Mouse (Mus musculus): ENCODE results near the gene Misp. TPM values are rescaled to one million over a fixed set of nuclear protein-coding genes. Genes with fewer than 3 reads are reported as not detected.

Gene Misp
- polyA plus RNA-seq, 1 experiment: 347 TPM

DNA sequence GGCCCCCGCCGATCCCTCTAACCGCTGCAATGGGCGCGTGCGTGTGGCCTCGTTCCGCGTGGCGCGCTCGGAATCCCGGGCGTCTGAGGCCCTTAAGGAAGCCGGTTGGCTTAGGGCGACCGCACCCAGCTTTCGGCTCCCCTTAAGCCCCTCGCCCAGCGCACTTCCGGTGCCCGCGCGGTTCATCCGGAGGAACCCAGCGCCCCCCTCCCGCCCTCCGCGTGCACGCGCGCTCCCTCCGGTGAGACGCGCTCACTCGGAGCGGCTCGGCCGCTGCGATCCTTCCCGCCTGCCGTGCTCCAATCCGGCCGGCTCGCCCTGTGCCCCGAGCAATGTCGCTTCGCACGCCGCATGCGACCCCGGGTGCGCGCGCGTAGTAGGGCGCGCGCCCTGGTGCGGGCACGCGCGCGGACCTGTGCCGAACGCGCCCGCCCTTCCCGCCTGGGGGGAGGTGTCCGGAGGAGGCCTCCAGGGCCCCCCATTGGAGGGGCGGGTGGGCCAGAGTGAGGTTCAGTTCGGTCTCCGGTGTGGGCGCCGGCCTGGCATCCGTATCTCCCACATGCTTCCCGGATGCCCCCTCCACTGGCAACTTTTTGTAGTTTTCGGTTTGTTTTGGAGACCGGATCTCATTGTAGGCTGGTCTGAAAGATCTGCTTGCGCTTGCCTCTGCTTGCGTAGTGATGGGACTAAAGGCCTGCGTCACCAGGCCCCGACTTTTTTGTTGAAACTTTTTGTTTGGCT is 34.2 kb downstream of the Misp start:
- H3K27me3 ChIP-seq (ENCODE audit: control insufficient read depth, insufficient read depth, low read length): no peaks in the 10 kb centered on the region
- peak overlapping the region; percentile 98 for H3K27ac ChIP-seq (ENCODE audit: insufficient read depth, low read depth, low read length)
- peaks cover 55% of the 10 kb centered on the region for H3K4me1 ChIP-seq (ENCODE audit: control insufficient read depth, insufficient read depth, insufficient read length, low read length)
- H3K36me3 ChIP-seq (ENCODE audit: control insufficient read depth, insufficient read depth, low read length): peaks cover 35% of the 10 kb centered on the region
- H3K4me3 ChIP-seq (ENCODE audit: low read depth, low read length): peak overlapping the region; percentile 84
- under 1% methylated on average over 82 of the region's 83 CpGs for WGBS
- TF ChIP-seq CTCF (IDR thresholded peaks at IDR 0.05; ENCODE audit: extremely low read depth, insufficient read length, insufficient replicate concordance, low read depth, low read length): no peak
- TF ChIP-seq POLR2A (IDR thresholded peaks at IDR 0.05; ENCODE audit: low read depth, low read length): no peak

DNA sequence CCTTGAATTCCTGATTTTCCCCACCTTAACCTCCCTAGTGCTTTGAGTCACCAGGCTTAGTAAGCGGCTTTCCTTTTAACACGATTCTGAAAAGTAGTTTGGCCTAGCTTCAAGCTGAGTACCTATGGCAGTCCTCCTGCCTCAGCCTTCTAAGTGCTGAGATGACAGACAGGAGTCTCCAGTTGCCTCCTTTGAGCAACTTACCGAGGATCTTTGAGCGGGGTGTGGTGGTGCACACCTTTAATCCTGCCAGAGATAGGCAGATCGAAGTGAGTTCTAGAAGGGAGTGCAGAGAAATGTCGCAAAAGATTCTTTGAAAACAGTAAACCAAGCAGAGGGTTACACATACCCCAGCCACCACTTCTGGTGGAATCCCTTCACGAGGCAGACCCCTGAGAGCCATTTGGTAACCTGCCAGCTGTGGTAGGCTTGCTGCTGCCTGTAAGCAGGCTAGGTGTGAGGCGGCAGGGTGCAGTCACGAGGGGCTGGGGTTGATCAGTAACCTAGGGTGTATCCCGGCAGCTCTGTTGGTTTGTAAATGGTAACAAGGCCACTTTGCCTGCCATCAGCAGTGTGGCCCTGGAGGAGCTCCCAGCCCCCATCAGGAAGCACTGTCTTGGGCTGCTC is 34.9 kb downstream of the Misp start:
- H3K4me1 ChIP-seq (ENCODE audit: control insufficient read depth, insufficient read depth, insufficient read length, low read length): peaks cover 51% of the 10 kb centered on the region

DNA sequence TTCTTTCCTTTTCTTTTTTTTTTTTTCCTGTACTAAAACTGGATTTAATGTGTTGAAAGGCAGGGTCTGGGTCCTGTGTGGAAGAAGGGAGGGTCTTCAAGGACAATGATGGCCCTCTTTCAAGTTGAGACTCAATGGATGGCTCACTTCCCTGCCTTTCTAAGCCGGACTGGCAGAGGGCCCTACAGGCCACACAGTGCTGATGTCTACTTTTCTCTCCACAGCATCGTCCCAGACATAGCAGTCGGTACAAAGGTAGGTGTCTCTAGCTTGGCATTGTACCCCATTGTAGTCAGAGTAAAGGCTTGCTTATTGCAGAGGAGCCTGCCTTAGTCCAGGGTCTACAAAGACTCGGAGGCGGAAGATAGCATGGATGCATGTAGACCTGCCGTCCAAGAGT is 35.5 kb downstream of the Misp start:
- 7% methylated on average over 6 of the region's 6 CpGs for WGBS
- TF ChIP-seq CTCF (IDR thresholded peaks at IDR 0.05; ENCODE audit: extremely low read depth, insufficient read length, insufficient replicate concordance, low read depth, low read length): no peak
- no peak for TF ChIP-seq POLR2A (IDR thresholded peaks at IDR 0.05; ENCODE audit: low read depth, low read length)
- H3K27ac ChIP-seq (ENCODE audit: insufficient read depth, low read depth, low read length): peak overlapping the region; percentile 98
- peaks cover 48% of the 10 kb centered on the region for H3K36me3 ChIP-seq (ENCODE audit: control insufficient read depth, insufficient read depth, low read length)
- peaks cover 51% of the 10 kb centered on the region for H3K4me1 ChIP-seq (ENCODE audit: control insufficient read depth, insufficient read depth, insufficient read length, low read length)
- no peaks in the 10 kb centered on the region for H3K27me3 ChIP-seq (ENCODE audit: control insufficient read depth, insufficient read depth, low read length)
- H3K4me3 ChIP-seq (ENCODE audit: low read depth, low read length): peak overlapping the region; percentile 84

More for the DNA sequence above, 34.9 kb downstream of the Misp start:
- TF ChIP-seq CTCF (IDR thresholded peaks at IDR 0.05; ENCODE audit: extremely low read depth, insufficient read length, insufficient replicate concordance, low read depth, low read length) (no peak), POLR2A (IDR thresholded peaks at IDR 0.05; ENCODE audit: low read depth, low read length) (peak; percentile 70; the same call in 1 of the 2 replicates)
- Histone ChIP-seq H3K4me3 (ENCODE audit: low read depth, low read length) (peak overlapping the region; percentile 84), H3K27ac (ENCODE audit: insufficient read depth, low read depth, low read length) (peak overlapping the region; percentile 98), H3K27me3 (ENCODE audit: control insufficient read depth, insufficient read depth, low read length) (no peaks in the 10 kb centered on the region), H3K36me3 (ENCODE audit: control insufficient read depth, insufficient read depth, low read length) (peaks cover 42% of the 10 kb centered on the region)
- WGBS: under 1% methylated on average over 10 of the region's 10 CpGs

DNA sequence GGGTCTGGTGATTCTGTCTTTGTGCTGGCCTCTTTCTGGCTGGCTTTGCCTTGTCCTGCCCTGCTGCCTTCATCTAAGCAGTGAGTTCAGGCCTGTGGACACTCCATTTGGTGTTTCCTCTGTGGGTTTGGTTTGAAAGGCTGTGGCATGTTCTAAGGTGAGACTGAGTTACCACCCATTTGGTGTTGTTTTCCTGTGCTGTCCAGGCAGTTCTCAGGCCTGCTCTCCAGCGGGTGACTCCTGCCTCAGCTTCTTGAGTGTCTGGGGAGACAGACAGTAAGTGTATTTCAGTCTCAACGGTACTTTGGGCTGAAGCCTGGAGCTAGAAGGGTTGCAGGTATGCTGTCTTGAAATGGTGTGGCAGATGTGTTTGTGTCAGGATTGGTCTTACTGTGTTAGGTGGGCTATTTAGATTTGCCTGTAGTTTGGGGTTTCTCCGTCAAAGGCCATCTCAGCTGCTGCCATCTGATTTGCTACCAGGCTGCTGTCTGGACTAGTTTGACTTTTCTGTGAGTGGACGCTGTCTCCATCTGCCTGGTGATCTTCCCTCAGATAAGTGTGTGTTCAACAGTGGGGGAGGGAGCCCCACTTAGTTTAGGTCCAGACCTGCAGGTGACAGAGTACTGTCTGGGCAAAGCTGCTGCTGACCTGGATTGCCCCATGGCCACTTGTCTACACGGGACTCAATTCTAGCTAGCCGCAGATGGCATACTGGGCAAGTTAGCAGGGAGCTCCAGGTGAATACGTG is 36.1 kb downstream of the Misp start:
- Histone ChIP-seq H3K27me3 (ENCODE audit: control insufficient read depth, insufficient read depth, low read length) (no peaks in the 10 kb centered on the region), H3K27ac (ENCODE audit: insufficient read depth, low read depth, low read length) (peak overlapping the region; percentile 98), H3K4me1 (ENCODE audit: control insufficient read depth, insufficient read depth, insufficient read length, low read length) (peaks cover 46% of the 10 kb centered on the region), H3K36me3 (ENCODE audit: control insufficient read depth, insufficient read depth, low read length) (peaks cover 54% of the 10 kb centered on the region), H3K4me3 (ENCODE audit: low read depth, low read length) (peak overlapping the region; percentile 84)
- WGBS: 3% methylated on average over 7 of the region's 7 CpGs
- TF ChIP-seq CTCF (IDR thresholded peaks at IDR 0.05; ENCODE audit: extremely low read depth, insufficient read length, insufficient replicate concordance, low read depth, low read length) (no peak), POLR2A (IDR thresholded peaks at IDR 0.05; ENCODE audit: low read depth, low read length) (no peak)

DNA sequence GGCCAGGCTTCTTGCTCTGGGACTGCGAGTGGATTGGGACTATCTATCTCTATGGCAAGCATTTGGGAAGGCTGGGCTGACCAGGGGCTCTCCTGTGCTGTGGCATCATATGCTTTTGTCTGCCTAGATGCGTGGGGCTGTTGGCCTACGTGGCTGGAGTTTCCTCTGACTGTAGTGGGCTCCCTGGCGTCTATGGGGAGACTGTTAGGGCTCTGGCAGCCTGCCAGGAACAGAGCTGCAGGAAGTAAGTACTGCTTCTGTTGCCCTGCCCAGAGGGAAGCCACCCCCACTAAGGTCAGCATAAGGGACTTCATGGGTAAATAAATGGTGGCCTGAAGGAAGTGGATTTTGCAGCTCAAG is 36.6 kb downstream of the Misp start:
- Histone ChIP-seq H3K4me1 (ENCODE audit: control insufficient read depth, insufficient read depth, insufficient read length, low read length) (peaks cover 41% of the 10 kb centered on the region), H3K36me3 (ENCODE audit: control insufficient read depth, insufficient read depth, low read length) (peaks cover 60% of the 10 kb centered on the region)
- WGBS: under 1% methylated on average over 4 of the region's 4 CpGs

DNA sequence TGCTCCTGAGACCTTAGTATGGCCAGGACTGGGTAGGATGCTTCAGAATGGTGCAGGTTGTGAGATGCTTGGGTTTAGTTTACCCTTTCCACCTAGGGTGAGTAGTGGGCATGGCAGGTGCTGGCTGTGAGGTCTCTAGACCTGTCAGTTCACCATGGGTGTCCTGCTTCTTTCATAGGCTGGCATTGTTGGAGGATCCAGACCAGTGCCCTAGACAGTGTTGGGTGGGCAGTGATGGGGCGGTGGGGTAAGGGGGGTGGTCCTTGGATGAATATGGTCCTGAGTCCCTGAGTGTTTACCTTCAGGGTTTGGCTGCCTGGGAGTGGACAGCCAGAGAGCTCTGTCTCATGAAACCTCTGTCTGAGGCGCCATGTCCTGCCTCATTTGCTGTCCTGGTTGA is 37.1 kb downstream of the Misp start:
- Histone ChIP-seq H3K27me3 (ENCODE audit: control insufficient read depth, insufficient read depth, low read length) (no peaks in the 10 kb centered on the region), H3K27ac (ENCODE audit: insufficient read depth, low read depth, low read length) (no peak overlapping the region), H3K36me3 (ENCODE audit: control insufficient read depth, insufficient read depth, low read length) (peaks cover 65% of the 10 kb centered on the region), H3K4me3 (ENCODE audit: low read depth, low read length) (peak overlapping the region; percentile 84; the same call in 1 of the 2 replicates), H3K4me1 (ENCODE audit: control insufficient read depth, insufficient read depth, insufficient read length, low read length) (peaks cover 37% of the 10 kb centered on the region)
- WGBS: 38% methylated on average over 2 of the region's 2 CpGs
- TF ChIP-seq CTCF (IDR thresholded peaks at IDR 0.05; ENCODE audit: extremely low read depth, insufficient read length, insufficient replicate concordance, low read depth, low read length): no peak
- TF ChIP-seq POLR2A (IDR thresholded peaks at IDR 0.05; ENCODE audit: low read depth, low read length): no peak

More for the DNA sequence above, 36.6 kb downstream of the Misp start:
- peak overlapping the region; percentile 98 for H3K27ac ChIP-seq (ENCODE audit: insufficient read depth, low read depth, low read length)
- TF ChIP-seq CTCF (IDR thresholded peaks at IDR 0.05; ENCODE audit: extremely low read depth, insufficient read length, insufficient replicate concordance, low read depth, low read length) (no peak), POLR2A (IDR thresholded peaks at IDR 0.05; ENCODE audit: low read depth, low read length) (no peak)
- peak overlapping the region; percentile 84 for H3K4me3 ChIP-seq (ENCODE audit: low read depth, low read length)
- no peaks in the 10 kb centered on the region for H3K27me3 ChIP-seq (ENCODE audit: control insufficient read depth, insufficient read depth, low read length)
